Mouse (Mus musculus) layer of hippocampus, adult 8-10 months (tissue): ENCODE measurements around the gene Hc. TPM values are rescaled to one million over a fixed set of nuclear protein-coding genes. Genes with fewer than 3 reads are reported as not detected.

Source experiments
- DNase-seq, 2 experiments: peaks; one replicate each; pipeline ENCODE4 v3.0.0; 2022; ENCODE audit warnings: low spot score in 2 of 2
- total RNA-seq, 4 experiments: library from RNA; stranded (reverse); gene quantifications; 2 replicates each; pipeline ENCODE4 v1.2.4; 2022

Hc gene
- total RNA-seq, 4 experiments from 2014 or later = 0.11 to 0.48 TPM; not detected in 2

DNA sequence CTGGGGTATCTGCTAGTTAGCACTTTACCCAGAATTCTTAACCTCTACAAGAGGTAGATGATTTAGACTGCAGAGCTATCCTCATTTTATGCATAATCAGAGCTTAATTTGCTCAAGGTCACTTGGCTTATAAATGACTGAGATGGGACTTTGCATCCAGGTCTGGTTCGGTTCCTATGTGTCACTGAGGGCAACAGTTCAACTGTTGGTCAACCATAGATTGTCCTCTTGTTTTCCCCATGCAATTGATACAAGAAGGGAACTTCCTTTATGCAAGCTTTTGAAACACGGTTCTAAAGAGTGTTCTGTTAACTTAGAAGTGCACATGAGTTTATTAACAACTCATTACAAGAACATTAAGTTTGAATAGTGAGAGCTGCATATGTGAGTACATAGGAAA, 2.9 kb downstream of the Hc start:
- DNase-seq = no peak

DNA sequence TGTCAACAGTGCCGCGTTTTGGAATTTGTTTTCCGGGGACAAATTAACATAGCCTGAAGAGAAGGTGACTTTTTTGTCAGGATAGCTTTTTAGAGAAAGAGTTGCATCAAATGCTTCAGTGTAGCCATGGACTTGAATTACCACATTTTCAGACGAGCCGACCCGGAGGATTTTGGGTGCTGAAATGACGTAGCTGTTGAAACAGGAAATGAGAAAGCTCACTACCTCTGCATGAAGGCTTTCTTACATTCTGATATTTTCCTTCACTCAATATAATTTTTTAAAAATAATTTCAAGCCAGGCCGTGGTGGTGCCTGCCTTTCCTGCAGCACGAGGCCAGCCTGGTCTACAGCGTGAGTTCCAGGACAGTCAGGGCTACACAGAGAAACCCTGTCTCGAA, 4.0 kb downstream of the Hc start:
- DNase-seq = no peak

DNA sequence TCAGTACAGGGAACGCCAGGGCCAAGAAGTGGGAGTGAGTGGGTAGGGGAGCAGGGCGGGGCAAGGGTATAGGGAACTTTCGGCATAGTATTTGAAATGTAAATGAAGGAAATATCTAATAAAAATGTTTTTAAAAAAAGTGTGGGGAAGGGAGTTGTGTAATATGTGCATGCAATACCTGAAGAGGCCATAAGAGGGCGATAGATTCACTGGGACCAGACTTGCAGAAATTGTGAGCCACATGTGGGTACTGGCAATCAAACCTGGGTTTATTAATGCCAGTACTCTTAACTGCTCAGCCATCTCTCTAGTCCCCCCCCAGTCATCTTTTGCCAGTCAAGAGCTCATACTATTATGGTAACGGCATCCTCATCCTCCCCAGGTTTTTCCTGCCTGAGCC, 12.4 kb downstream of the Hc start:
- no peak for DNase-seq

DNA sequence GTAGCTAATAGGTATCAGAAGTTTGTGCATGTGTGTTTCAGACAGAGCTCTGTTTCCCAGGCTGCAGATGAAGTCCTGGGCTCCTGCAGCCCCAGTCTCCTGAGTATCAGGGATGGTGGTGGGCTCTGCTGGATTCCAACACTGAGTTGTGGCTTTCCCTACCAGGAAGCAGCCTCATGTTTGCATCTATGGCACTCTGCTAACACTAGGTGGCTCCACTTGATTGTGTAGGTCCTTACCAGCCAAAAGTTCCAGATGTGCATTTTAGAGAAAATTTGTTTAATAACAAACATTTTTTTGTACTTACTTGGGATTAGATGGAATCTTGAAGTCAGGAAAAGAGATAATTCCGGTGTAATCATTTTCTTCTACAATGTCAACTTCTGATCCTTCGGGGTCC, 16.3 kb downstream of the Hc start:
- peak in 1 of 2 experiments; percentile 23 for DNase-seq

DNA sequence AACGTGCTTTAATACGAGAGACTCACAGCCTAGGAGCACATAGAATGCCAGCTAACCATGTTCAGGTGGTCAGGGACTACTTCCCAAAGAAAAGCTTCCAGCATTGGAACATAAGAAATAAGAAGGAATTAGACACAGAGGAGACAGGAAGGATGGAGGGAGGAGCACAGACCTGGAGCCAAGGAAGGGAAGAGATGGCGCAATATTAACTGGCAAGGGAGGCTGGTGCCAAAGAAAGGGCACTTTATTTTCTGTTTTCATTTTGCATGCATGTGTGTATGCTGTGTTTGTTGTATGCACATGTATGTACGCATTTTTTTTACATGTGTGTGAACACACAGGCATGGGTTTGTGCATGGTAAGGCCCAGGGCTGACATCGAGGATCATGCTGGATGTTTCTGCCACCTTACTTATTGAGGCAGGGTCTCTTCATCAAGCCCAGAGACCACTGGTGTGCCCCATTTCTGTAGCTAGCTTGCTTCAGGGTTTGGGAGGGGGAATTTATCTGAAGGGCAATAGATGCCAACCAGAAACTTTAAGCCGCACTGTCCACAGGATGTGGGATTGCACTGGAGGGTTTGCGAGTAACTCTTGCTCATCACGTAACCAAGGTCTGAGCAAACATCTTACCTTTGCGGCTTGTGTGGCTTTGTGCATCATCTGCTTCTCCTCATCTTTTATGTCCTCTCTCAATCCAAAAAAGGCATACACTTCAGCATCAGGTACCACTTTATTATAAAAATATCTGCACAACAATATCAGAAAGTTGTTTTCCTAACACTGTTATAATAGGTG, 22.5 kb downstream of the Hc start:
- DNase-seq = no peak

DNA sequence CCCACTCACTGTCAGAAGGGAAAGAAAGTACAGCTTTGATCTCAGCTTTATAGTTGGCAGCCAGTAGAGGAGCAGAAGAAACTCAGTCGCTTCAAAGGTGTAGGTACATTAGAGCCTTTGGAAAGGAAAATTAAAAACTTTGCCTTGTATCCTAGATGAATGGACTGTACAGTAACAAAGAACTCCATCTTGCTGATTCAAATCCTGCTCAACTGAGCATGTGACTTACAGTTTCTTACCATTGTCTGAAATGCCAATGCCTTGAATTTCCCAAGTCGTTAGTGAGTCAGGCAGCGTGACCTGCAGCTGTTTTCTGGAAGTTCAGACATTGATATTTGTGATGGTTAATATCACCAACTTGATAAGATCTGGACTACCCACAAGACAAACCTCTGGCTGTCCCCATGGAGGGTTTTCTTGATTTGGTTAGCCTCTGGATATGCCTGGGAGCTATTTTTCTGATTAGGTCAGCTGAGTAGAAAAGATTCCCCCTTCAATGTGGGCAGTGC, 36.5 kb downstream of the Hc start:
- no peak for DNase-seq

DNA sequence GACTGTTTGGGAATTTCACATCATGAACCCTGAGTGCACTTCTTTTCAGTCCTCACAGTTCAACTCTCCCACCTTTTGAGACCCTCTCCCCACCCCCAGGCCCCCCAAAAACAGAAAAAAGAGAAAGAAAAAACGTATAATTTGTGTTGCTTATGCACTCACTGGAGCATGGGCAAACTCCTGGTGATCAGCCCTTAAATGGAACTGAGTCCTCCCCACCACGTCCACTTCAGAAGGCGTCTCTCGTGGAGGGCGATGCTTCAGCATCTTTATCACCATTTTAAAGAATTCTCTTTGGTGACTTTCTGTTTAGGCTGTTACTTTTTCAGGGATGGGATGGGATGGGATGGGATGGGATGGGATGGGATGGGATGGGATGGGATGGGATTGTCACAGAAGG, 39.4 kb downstream of the Hc start:
- no peak for DNase-seq

DNA sequence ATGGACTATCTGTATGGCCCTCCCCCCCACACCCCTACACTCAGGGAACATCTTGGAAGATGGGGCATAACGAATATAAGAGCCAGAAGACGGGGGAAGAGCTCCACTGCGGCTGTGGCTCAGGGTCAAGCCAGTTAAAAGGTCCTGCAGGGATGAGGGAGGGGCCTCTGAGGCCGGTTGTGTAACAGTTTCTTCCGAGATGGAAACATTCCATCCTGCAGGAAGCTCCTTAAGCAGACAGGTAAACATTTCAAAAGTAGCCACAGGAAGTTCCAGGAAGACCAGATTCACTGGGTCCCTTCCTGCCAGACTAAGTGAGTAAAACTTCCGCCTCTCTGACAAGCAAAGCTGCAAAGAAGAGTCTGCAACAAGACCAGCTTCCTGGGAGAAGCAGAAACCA, 45.4 kb downstream of the Hc start:
- DNase-seq = no peak

DNA sequence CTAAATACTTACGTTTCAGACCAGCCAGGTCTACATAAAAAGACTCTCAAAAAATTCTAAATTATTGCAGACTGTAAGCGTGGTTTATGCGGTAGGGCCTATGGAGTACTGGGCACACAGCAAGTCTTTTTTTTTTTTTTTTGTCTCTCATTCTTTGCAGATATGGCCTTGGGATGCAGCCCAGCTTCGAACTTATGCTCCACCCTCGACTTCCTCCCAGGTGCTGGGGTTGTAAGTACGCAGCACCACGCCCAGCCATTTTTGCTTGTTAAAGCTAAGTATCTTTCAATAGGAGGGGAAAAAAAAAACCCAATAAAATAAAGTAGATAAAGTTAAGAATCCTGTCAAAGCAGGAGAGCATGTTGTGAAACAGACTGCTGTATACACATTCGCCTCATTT, 49.6 kb downstream of the Hc start:
- DNase-seq = no peak

DNA sequence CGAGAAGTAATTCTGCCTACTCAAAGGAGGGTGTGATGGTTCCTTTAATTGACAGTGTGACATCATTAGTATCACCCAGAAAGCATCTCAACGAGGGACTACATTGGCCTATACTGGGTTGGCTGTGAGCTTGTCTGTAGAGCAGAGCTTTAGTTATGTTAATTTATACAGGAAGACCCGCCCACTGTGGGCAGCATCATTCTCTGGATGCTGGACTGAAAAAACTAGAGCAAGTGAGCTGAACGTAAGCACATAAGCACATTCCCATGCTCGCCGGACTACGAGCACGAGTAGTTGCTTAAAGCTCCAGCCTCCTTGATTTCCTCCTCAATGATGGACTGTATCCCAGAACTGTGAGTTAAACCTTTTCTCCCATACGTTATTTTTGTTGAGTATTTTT, 62.3 kb downstream of the Hc start:
- peak; percentile 22 to 32 for DNase-seq

DNA sequence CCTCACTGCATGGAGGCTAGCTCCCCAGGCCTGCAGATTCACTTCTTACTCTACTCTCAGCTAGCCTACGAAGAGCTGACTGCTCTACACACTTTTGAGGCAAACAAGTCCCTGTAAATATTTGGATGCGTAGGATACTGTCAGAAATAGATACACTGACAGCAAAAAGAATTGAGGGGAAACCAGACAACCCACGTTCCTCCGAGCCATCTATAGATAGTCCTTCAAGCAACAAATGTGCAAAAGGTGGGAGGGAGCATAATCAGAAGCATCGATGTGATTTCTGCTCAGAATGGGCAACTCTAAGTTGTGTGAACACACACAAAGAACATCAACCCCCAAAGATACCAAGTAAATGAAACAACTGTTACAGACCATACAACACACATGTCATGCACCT, 64.7 kb downstream of the Hc start:
- DNase-seq = no peak

DNA sequence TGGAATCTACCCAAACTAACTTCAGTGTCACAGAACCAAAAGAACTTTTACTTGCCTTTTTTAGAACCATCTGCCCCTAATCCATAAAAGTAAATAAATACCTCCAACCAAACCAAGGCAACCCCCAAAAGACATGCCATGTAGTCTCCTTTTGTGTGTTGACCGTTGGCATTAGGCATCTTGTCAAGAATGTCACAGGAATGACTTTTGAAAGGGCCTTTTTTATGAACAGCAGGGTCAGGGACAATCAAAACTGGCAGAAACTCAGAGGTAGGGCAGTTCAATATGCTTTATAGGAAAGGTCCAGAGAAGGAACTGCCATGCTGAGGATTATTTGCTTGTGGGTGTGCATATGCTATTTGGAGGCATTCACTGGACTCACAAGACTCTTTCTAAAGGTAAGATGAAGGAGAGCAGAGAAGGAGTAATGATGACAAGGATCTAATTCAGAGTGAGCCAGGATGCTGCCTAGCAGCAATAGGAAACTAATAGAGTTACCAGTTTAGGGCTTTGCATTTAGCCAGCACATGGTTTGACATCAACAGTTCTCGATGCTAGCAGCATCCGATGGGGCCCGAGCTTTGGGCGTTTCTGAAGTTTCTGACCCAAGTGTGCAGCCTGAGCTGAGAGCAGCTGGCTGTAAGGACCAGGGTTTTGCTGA, 67.4 kb downstream of the Hc start:
- DNase-seq = no peak

DNA sequence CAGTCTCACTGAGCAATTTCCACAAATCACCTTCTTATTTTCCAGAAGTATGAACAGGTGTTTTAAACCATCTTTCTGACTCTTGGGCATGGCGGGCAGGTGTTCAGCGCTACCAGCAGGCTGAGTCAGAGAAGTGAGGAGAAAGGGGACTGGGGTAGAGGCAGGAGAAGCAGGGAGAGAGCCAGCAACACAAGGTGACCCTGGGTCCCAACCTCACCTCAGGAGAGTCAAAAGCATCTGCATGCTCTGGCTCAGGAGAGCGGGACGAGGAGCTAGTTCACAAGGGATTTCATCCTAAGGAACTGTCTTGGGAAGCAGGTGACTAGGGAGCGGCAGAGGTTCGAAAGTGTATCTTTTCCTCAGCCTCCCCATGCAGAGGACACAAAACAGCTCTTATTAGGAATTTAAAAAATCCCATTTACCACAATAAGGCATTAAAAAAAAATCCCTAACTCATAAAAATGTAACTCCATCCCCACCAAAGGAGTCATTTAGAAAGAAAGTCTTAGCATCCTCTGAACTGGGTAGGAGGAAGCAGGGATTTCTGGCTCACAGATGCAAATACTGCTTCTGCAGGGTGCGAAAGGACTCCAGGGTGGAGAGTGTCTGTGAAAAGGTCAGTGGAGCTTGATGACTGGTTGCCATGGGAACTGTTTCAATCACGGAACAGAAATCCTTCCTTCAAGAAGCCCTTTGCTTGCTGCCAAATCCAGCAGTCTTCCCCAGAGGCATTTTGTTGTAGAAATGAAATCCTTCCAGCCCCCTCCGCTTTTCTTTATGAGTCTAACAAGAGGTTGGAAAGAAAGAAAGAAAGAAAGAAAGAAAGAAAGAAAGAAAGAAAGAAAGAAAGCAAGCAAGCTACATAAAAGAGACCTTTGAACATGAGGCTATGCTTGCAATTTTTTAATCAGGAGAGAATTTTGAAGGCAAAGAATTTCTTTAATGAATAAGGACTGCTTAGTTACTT, 68.2 kb downstream of the Hc start:
- DNase-seq = peak; percentile 40 to 70

DNA sequence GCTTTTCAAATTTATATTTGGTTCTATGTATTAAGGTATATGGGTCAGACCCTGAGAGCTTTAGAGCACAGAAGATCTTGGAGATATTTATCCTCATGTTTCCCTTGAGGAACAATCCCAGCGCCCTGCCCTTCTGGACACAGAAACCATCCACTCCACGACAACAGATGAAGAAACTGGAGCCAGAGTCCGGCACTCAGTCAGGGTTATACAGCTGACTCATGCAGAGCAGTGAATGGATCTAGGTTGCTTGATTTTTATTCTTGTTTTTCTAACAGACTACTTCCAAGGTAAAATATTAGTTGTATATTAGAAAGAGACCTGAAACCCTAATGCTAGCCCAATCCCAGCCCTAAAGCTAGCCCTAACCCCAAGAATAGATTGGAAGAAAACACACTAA, 69.3 kb downstream of the Hc start:
- DNase-seq = no peak

DNA sequence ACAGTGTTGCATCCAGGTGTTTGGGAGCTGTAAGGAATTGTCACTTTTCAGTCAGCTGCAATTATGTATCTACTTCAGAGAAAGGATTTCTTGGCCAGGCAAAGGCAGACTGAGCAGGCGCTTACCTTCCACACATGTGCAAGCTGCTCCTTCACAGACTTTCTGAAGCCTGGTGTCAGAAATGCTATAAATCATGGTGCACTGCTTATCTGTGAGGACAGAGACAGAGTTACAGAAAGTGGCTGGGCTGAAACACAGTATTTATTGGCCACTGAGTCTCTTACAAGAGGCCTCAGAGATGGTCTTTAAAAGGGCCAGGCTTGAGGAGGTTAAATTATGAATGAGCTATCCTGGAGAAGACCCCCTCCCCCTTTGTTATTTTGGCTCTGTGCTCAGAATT, 71.5 kb downstream of the Hc start:
- no peak for DNase-seq

DNA sequence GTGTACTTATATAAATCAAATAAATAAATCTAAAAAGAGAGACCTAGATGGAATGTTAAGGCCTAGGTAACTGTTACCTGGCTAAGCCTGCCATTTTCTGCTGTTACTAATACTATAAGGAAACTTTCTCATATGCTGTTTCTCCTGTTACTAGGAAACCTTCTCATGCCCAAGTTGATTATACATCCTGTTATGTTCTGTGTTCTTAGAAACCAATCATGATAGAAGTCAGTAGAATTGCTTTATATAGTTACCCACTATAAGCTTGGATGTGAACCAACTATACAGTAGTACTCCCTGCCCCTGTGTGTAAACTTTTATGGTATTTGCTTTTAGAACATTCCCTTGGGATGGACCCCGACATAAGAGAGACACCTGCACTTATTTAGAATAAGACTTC, 73.6 kb downstream of the Hc start:
- no peak for DNase-seq

DNA sequence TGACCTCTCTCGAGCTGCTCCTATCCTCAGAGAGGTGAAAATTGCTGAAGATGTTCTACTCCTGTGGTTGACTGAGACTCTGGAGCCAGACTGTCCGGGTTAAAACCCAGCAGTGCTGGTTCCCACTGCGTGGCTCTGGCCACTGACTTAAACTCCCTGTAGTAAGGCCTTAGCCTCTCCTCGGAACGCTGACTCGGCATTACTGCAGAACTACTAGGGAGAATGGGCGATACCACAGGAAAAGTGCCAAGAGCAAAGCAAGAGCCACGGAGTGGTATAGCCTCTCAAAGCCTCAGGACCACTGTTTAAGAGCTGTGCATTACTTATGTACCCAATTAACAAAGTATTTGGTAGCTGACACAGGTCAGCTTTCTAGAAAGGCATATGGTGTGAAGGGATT, 76.4 kb downstream of the Hc start:
- no peak for DNase-seq

DNA sequence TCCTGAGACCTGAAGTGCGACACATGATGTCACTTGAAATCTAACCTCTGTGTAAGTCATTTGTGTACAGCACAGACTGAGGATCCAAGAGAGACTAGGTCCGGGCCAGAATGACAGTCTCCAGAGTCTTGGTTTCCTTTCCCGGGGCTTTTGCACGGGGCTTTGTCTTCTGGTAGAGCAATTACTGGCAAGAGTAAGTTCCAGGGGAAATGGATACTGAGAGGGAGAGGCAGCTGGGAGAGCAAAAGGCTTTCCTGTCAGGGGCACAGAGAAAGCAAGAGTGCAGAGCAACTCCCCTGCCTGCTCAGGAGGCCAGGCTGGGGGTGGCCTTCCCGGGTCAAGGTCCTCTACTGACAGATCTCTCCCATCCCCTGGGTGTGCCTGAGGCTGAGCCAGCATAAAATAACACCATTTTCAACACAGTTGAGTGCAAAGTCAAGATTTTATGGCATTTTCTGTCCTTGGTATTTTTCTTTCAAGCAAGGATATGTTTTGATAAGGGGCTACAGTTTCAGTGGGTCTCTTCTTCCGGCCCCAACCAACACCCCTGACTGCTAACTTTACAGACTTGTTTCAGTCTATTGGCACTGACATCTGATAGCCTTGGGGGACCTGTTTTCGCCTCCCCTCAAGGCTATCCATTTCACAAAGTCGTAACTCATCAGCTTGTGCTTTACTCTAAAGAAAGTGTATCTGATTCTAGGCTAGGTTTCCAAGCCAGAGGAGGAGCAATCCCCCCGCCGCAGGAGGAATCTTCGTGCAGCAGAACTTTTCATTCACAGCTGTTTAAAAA, 78.1 kb downstream of the Hc start:
- DNase-seq = no peak

DNA sequence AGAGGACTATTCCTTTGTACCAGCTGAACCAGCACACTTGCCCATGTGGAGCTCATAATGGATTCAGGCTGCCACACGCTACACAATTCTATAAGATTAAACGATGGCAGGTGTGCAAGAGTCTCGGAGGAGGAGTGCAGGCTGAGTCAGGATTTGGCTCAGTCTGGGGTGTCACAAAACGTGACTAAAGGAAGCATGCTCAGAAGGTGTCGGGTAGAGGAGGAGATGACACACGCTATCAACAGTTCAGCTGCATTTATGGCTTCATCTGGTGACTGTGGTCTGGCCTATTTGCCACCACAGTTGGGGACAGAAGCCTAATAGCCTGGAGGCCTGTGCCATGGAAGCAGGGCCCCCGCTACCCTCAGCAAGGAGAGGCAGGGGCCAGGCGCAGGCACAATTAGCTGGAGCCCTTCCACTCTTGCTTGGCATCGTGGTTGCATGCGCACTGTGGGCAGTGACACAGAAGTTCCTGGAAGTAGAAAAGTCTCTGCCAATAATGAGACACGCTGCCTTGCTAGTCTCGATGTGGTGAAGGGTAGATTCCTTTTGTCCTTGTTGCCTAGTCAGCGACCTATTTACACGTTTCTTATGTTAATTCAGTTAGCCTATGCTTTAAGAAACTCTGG, 79.0 kb downstream of the Hc start:
- DNase-seq = peak in 1 of 2 experiments; percentile 29

DNA sequence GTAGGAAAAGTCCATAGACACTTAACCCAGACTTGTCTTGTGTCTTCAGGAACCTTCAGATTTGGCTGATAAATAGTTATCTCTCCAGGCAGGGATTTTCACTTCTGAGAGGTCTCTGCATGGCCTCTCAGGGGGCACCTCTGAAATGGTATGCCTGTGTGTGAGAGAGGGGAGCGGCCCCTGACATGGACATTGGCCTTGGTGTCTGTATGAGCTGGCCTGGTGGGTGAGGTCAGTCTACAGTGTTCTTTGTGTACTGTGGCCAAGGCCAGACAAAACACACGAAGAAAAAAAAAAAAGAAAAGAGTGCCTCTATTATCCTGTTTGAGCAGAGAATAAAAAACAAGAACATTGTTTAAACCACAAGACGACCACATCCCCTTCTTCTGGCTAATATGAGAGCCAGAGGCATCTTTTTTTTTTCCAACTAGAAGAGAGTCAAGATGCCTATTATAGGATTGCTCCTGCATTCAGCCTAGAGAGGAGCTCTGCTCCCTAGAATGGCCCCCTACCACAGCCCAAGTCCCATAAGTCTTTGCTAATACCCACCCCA, 81.7 kb downstream of the Hc start:
- DNase-seq = no peak
